Mouse (Mus musculus) intestine, embryonic 16.5 days (tissue): ENCODE results near the gene Sept11. TPM values are rescaled to one million over a fixed set of nuclear protein-coding genes. Genes with fewer than 3 reads are reported as not detected.
A peak's percentile ranks its signal among the peaks of the same experiment; 100 is the strongest.

Source experiments
- ATAC-seq: fragments of 200-750 bp; cut with Nextera tagmentation; 2 replicates; pipeline ENCODE4 v1.8.0; 2017; ENCODE audit warnings: moderate TSS enrichment, moderate library complexity
- H3K27ac ChIP-seq: fragments of 300-500 bp; sonication (generic); 2 replicates; pipeline ENCODE4 v1.5.1; 2014; ENCODE audit warnings: mild to moderate bottlenecking, low read length
- H3K27me3 ChIP-seq: fragments of 300-500 bp; sonication (generic); replicated peaks from 2 replicates; pipeline ENCODE4 v1.6.1; 2014; ENCODE audit warnings: low read length, control low read depth, mixed read lengths; ENCODE audit not compliant: control insufficient read depth, insufficient read depth
- H3K36me3 ChIP-seq: fragments of 300-500 bp; sonication (generic); 2 replicates; pipeline ENCODE4 v1.6.1; 2014; ENCODE audit warnings: low read length, control low read depth; ENCODE audit not compliant: control insufficient read depth, insufficient read depth
- H3K4me1 ChIP-seq: fragments of 300-500 bp; sonication (generic); 2 replicates; pipeline ENCODE4 v1.6.1; 2014; ENCODE audit warnings: low read length, control low read depth, mixed read lengths; ENCODE audit not compliant: control insufficient read depth, insufficient read depth
- H3K4me2 ChIP-seq: fragments of 300-500 bp; sonication (generic); 2 replicates; pipeline ENCODE4 v1.6.1; 2014; ENCODE audit warnings: low read depth, low read length, control low read depth
- H3K4me3 ChIP-seq: fragments of 300-500 bp; sonication (generic); 2 replicates; pipeline ENCODE4 v1.5.1; 2014; ENCODE audit warnings: mild to moderate bottlenecking, low read length
- H3K9ac ChIP-seq: fragments of 300-500 bp; sonication (generic); 2 replicates; pipeline ENCODE4 v1.6.1; 2014; ENCODE audit warnings: low read depth, low read length
- H3K9me3 ChIP-seq: fragments of 300-500 bp; sonication (generic); 2 replicates; pipeline ENCODE4 v1.6.1; 2016; ENCODE audit warnings: low read length, control low read depth; ENCODE audit not compliant: control insufficient read depth
- WGBS: fragments of 180-500 bp; shearing (Covaris S2); extraction: QIAGEN DNeasy Blood & Tissue Kit; methylation state at CpG from one replicate; pipeline ENCODE4 v1.1.7; 2014; 5-methylcytosine and 5-hydroxymethylcytosine counted together
- polyA plus RNA-seq: library from polyadenylated mRNA; unstranded; fragments of >200 nt; fragmentation: Nextera tagmentation; extraction: Ambion mirVana; gene quantifications from 2 replicates; pipeline ENCODE4 v1.2.1, GENCODE M21; 2015

Gene Sept11
- polyA plus RNA-seq, 1 experiment from 2014 or later, result 116 TPM

DNA sequence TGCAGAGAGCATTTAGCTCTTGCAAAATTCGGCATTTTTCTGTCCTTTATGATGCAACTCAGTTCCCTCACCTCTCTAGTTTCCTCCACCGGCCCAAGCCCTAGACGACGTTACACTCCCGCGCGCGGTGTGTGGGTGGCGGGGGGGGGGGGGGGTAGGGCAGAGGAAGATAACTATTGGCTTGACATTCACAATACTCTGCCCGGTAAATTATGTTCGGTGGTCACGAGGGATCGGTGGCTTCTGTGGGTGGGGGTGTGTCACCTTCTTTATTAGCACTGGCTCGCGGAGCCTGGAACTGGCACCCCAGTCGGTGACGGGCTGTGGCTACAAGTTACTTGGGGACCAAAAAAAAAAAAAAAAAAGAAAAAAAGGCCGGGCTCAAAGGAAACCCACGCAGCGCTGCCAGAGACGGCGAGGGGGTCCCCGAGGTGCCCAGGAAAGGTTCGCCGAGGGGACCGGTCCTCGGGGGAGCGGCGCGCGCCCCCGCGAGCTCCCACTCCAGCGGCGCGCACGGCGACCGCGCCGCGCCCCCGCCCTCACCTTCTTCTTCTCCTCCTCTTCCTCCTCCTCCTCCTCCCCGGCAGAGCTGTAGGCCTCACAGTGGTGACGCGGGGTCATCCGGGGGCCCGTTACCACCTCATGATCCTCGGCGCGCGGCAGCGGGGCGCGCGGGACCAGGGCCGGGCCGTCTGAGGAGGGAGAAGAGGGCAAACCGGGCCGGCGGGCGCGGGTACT is 112.3 kb downstream of the Sept11 start:
- Histone ChIP-seq H3K27me3 (no peaks in the 10 kb centered on the region), H3K9me3 (no peaks in the 10 kb centered on the region), H3K9ac (peak overlapping the region; percentile 90), H3K27ac (peak overlapping the region; percentile 89), H3K4me1 (peaks cover 3% of the 10 kb centered on the region; the same call in 1 of the 2 replicates), H3K4me3 (peak overlapping the region; percentile 84), H3K36me3 (peaks cover 2% of the 10 kb centered on the region; the same call in 1 of the 2 replicates), H3K4me2 (peak overlapping the region; percentile 68)
- peak; percentile 74 for ATAC-seq
- under 1% methylated on average over 57 of the region's 63 CpGs for WGBS

DNA sequence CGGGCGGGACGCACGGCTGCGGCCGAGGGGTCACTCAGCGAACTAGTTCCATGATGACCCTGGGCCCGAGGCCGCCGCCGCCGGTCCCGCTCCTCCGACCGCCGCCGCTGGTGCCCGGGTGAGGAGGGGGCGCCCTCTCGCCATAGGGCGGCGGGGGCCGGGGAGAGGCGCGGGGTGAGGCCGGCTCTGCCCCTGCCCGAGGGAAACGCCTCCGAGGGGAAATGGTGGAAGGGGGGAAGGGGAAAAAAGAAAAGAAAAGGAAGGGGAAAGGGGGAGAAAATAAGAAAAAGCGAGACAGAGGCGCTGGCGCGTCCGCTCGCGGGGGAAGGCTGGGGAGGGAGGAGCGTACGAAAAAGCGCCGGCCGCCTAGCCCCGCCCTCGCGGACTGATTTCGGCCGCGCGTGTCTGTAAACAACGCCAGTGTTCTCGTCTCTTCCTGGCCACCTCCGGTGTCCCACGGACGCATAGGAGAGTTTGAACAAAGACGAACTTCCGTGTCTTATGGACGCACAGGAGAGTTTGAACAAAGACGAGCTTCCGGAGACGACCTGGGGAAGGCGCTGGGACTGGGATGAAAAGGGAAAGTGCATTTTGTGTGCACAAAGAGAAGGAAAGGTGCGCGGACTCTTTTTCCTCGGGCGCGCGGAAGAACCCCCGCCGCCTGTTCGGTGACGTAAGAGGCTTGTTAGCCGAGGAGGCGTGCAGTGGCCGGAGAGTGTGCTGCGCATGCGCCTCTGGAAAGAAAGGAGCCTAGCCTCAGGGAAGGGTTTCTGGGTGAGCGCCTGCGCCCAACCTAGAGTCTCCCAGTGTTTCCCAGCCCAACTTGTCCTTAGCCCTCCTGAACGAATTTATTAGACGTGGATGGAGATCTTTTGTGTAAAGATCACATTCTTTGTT is 113.1 kb downstream of the Sept11 start, which contains the start of the genes Ccni and 2010109A12Rik:
Gene Ccni, minus strand, starts transcription at position 387 of the 897 bp plus-strand sequence.
Gene 2010109A12Rik, plus strand, starts transcription at position 410 of the 897 bp plus-strand sequence.
- H3K9me3 ChIP-seq, result no peaks in the 10 kb centered on the region
- peak within 1 kb of the TSS; percentile 90 for H3K9ac ChIP-seq

DNA sequence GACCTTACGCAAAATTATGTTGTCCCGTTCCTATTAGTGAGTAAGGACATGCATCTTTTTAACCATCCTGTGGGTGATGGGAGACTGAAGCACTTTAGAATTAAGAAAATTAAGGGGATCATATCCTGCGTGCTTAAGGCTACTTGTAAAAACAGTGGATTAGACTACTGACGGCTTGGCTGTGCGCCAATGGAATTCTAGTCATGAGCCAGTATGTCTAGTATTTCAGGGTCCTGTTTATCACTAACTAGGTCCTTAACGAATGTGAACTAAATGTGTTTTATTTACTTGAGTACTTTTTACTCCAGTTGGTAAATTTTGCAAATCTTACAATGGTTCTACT is 113.7 kb downstream of the Sept11 start:
- Histone ChIP-seq H3K9me3 (no peaks in the 10 kb centered on the region), H3K27ac (peak overlapping the region; percentile 89), H3K4me3 (peak overlapping the region; percentile 84), H3K9ac (peak overlapping the region; percentile 90), H3K4me2 (peak overlapping the region; percentile 53), H3K27me3 (no peaks in the 10 kb centered on the region), H3K36me3 (no peaks in the 10 kb centered on the region; the same call in 1 of the 2 replicates), H3K4me1 (peaks cover 3% of the 10 kb centered on the region; the same call in 1 of the 2 replicates)
- ATAC-seq, result peak; percentile 13
- WGBS, result 2% methylated on average over 6 of the region's 6 CpGs

More for the DNA sequence above, 113.1 kb downstream of the Sept11 start, which contains the start of the genes Ccni and 2010109A12Rik:
- H3K27me3 ChIP-seq, result no peaks in the 10 kb centered on the region
- H3K4me2 ChIP-seq, result peak within 1 kb of the TSS; percentile 68
- under 1% methylated on average over 76 of the region's 79 CpGs for WGBS
- H3K36me3 ChIP-seq, result no peaks in the 10 kb centered on the region; the same call in 1 of the 2 replicates
- peak; percentile 97 for ATAC-seq
- H3K4me1 ChIP-seq, result peaks cover 3% of the 10 kb centered on the region; the same call in 1 of the 2 replicates
- peak within 1 kb of the TSS; percentile 89 for H3K27ac ChIP-seq
- H3K4me3 ChIP-seq, result peak within 1 kb of the TSS; percentile 84

DNA sequence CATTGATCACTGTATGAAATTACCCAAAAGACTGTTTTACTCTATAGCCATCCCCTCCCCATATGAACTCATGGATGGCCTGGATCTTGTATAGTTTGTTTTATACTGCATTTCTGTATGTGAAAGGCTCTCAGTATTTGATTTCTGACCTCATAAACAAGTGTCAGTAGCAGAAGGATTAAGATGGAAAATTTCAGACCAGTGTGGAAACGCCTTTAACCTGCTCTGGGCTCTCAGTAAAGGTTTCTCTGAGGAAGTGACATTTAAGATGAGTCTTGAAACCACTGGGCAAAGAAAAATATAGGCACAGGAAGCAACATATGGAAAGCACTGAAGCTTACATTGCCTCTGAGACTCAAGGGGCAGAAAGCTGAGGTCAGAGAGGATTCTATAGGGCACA is 114.3 kb downstream of the Sept11 start:
- no peak for ATAC-seq
- H3K36me3 ChIP-seq, result no peaks in the 10 kb centered on the region
- no peak overlapping the region for H3K4me2 ChIP-seq
- WGBS, result 75% methylated on average over 1 of the region's 1 CpGs
- no peaks in the 10 kb centered on the region for H3K9me3 ChIP-seq
- H3K27ac ChIP-seq, result no peak overlapping the region
- no peak overlapping the region for H3K4me3 ChIP-seq
- peaks cover 3% of the 10 kb centered on the region; the same call in 1 of the 2 replicates for H3K4me1 ChIP-seq
- no peak overlapping the region for H3K9ac ChIP-seq
- H3K27me3 ChIP-seq, result no peaks in the 10 kb centered on the region

DNA sequence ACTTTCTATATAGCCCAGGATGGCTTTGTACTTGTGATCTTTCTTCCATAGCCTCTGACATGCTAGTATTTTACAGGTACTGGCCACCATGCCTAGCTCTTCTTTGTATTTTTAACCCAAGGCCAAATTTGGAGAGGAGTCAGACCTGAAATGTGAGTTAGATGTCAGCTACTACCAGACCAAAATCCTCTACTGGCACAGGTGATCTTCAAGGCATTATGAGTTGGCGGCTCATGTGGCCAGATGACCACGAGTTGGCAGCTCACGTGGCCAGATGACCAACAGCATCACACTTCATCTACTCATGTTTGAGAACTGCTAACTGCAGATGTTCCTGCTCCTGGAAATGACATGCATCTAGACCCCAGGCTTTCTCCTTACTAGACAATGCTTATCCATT is 125.1 kb downstream of the Sept11 start:
- H3K27ac ChIP-seq, result no peak overlapping the region
- no peaks in the 10 kb centered on the region for H3K4me1 ChIP-seq
- no peaks in the 10 kb centered on the region for H3K36me3 ChIP-seq
- H3K27me3 ChIP-seq, result no peaks in the 10 kb centered on the region
- no peaks in the 10 kb centered on the region for H3K9me3 ChIP-seq
- H3K4me2 ChIP-seq, result no peak overlapping the region
- no peak for ATAC-seq
- H3K9ac ChIP-seq, result no peak overlapping the region
- 85% methylated on average over 3 of the region's 3 CpGs for WGBS
- no peak overlapping the region for H3K4me3 ChIP-seq

DNA sequence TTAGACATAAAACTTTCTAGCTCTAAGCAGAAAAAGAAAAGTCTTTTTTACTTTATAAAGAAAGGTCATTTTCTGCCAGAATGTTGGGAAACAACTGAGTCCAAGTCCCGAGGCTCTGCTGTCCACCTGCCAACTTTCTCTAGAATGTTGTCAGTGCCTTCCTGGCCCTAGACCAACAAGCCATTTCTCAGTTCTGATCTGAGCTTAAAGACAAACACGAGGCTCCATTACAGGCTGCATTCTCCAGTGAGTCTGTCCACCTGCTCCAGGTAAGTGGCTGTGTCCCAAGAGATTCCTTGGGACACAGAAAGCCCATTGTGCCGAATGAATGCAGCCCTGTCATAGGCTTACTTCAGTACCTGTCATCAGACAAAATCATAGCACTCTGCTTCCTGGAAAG is 128.4 kb downstream of the Sept11 start:
- ATAC-seq, result no peak
- WGBS, result 54% methylated on average over 3 of the region's 3 CpGs
- no peaks in the 10 kb centered on the region for H3K36me3 ChIP-seq

DNA sequence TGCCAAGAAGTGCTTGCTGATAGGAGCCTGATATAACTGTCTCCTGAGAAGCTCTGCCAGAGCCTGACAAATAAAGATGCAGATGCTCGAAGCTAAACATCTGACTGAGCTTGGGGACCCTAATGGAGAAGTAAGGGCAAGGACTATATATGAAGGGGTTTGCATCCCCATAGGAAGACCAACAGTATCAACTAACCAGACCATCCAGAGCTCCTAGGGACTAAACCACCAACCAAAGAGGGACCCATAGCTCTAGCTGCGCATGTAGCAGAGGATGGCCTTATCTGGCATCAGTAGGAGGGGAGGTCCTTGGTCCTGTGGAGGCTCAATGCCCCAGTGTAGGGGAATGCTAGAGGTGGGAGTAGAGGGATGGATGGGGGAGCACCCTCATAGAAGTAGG is 131.3 kb downstream of the Sept11 start:
- Histone ChIP-seq H3K4me2 (no peak overlapping the region), H3K36me3 (no peaks in the 10 kb centered on the region), H3K4me3 (no peak overlapping the region), H3K9ac (no peak overlapping the region), H3K27ac (no peak overlapping the region), H3K9me3 (no peaks in the 10 kb centered on the region), H3K27me3 (no peaks in the 10 kb centered on the region), H3K4me1 (no peaks in the 10 kb centered on the region)
- no peak for ATAC-seq
- WGBS, result 85% methylated on average over 2 of the region's 2 CpGs

More for the DNA sequence above, 128.4 kb downstream of the Sept11 start:
- Histone ChIP-seq H3K4me1 (no peaks in the 10 kb centered on the region), H3K4me2 (no peak overlapping the region), H3K9ac (no peak overlapping the region), H3K27ac (no peak overlapping the region), H3K4me3 (no peak overlapping the region), H3K9me3 (no peaks in the 10 kb centered on the region), H3K27me3 (no peaks in the 10 kb centered on the region)
